Comparison of ENCODE assay signal across 8 mouse cellular contexts in the genomic region with DNA sequence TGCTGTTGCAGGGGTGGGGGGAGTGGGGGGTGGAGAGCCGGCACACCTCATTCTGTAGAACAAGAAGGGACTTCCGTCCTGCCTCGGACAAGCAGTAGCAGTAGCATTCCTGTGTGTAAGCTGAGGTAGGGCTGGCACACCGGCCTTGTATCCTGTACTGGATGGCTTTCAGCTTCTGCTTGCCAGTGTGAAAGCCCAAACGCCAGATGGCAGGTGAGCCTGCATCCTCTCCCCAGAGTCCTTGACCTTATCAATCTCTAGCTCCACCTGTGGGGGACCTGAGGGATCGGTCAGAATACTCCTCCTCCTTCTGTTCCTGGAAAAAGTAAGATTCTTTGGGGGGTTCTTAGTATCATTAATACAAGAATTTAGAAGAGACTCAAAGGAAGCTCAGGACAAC. TPM values are rescaled to one million over a fixed set of nuclear protein-coding genes. Genes with fewer than 3 reads are reported as not detected.
DNase-seq lines count a peak whose midpoint lies in the region; ATAC-seq and TF ChIP-seq lines count a peak whose summit lies in the region.

No protein-coding gene starts in this region.

- no peak for ATAC-seq in intestine, embryonic 15.5 days
- no peak for ATAC-seq in erythroid progenitor cell, adult 5-6 weeks (replicated peaks; ENCODE audit: low FRiP score, poor library complexity, severe bottlenecking)

- H3K4me2 ChIP-seq in intestine, embryonic 15.5 days (replicated peaks), result peak overlapping the region; percentile 74

- no peak for DNase-seq in testis, postnatal 14 days (ENCODE audit: low spot score)
- peak; percentile 38 for DNase-seq in lung, postnatal 10 days
- no peak for DNase-seq in adipocyte (ENCODE audit: low spot score)
- no peak for DNase-seq in embryo, embryonic 9.5 days (ENCODE audit: extremely low spot score)

- no peaks in the 10 kb centered on the region for H3K9me3 ChIP-seq in intestine, embryonic 15.5 days

- WGBS in intestine, embryonic 15.5 days, result 57% methylated on average over 6 of the region's 6 CpGs

- H3K4me1 ChIP-seq in testis, adult 2 months (ENCODE audit: control insufficient read depth, insufficient read depth, low read length), result peaks cover 10% of the 10 kb centered on the region
- peaks cover 5% of the 10 kb centered on the region for H3K4me1 ChIP-seq in cortical plate, adult 2 months (ENCODE audit: control insufficient read depth, insufficient read depth, low read length)
- peaks cover 10% of the 10 kb centered on the region for H3K4me1 ChIP-seq in intestine, embryonic 15.5 days (replicated peaks)

- TF ChIP-seq POLR2A in testis, adult 2 months (IDR thresholded peaks at IDR 0.05; ENCODE audit: control insufficient read depth, low read depth, low read length), result no peak
- no peak for TF ChIP-seq POLR2A in cortical plate, adult 2 months (IDR thresholded peaks at IDR 0.05; ENCODE audit: extremely low read depth, insufficient read depth, low read length)

- TF ChIP-seq CTCF in testis, adult 2 months (IDR thresholded peaks at IDR 0.05; ENCODE audit: control insufficient read depth, insufficient read depth, insufficient replicate concordance, low read depth, low read length), result no peak
- TF ChIP-seq CTCF in cortical plate, adult 2 months (IDR thresholded peaks at IDR 0.05; ENCODE audit: extremely low read depth, insufficient read depth, low read length), result no peak

- no peaks in the 10 kb centered on the region for H3K27me3 ChIP-seq in testis, adult 2 months (ENCODE audit: control insufficient read depth, insufficient read depth, low read length)
- no peaks in the 10 kb centered on the region for H3K27me3 ChIP-seq in intestine, embryonic 15.5 days (replicated peaks)

- peak overlapping the region; percentile 23 for H3K4me3 ChIP-seq in testis, adult 2 months (ENCODE audit: control insufficient read depth, low read depth, low read length)
- H3K4me3 ChIP-seq in cortical plate, adult 2 months (ENCODE audit: insufficient read depth, low read length), result peak overlapping the region; percentile 97
- no peak overlapping the region; the same call in 1 of the 2 replicates for H3K4me3 ChIP-seq in intestine, embryonic 15.5 days (replicated peaks)

- no peak overlapping the region for H3K27ac ChIP-seq in testis, adult 2 months (ENCODE audit: control insufficient read depth, insufficient read depth, low read depth, low read length)
- H3K27ac ChIP-seq in cortical plate, adult 2 months (ENCODE audit: insufficient read depth, low read length), result no peak overlapping the region
- H3K27ac ChIP-seq in intestine, embryonic 15.5 days, result no peak overlapping the region

- no peaks in the 10 kb centered on the region for H3K36me3 ChIP-seq in testis, adult 2 months (ENCODE audit: control insufficient read depth, insufficient read depth, low read length)
- no peaks in the 10 kb centered on the region for H3K36me3 ChIP-seq in intestine, embryonic 15.5 days

- H3K9ac ChIP-seq in intestine, embryonic 15.5 days, result no peak overlapping the region

RNA-seq across cellular contexts. Expression of a gene that starts 1.3 kb away (rescaled TPM):
- 40.7 and 46.2 TPM in 2 replicates for polyA plus RNA-seq in testis, adult 2 months (2012; rRNA removed)
- polyA plus RNA-seq in cortical plate, adult 2 months (2012; rRNA removed), result 28.7 and 29.3 TPM in 2 replicates
- 31.1 and 31.2 TPM in 2 replicates for polyA plus RNA-seq in intestine, embryonic 15.5 days (2015; fragmentation: Nextera tagmentation; extraction: Ambion mirVana)
- total RNA-seq in erythroid progenitor cell, adult 5-6 weeks (2015; ENCODE audit: low replicate concordance), result 0.72 and 3.4 TPM in 2 replicates
- total RNA-seq in erythroid progenitor cell, adult 5-6 weeks (2017; ENCODE audit: low replicate concordance), result 0.23 and 0.77 TPM in 2 replicates

RNA-seq across cellular contexts. Expression of a gene that starts 34.6 kb away (rescaled TPM):
- 2.6 and 2.8 TPM in 2 replicates for polyA plus RNA-seq in testis, adult 2 months (2012; rRNA removed)
- polyA plus RNA-seq in cortical plate, adult 2 months (2012; rRNA removed), result 2.6 and 2.9 TPM in 2 replicates
- polyA plus RNA-seq in intestine, embryonic 15.5 days (2015; fragmentation: Nextera tagmentation; extraction: Ambion mirVana), result 0.38 and 0.45 TPM in 2 replicates
- not detected in 2 replicates for total RNA-seq in erythroid progenitor cell, adult 5-6 weeks (2015; ENCODE audit: low replicate concordance)
- total RNA-seq in erythroid progenitor cell, adult 5-6 weeks (2017; ENCODE audit: low replicate concordance), result not detected in 2 replicates

RNA-seq across cellular contexts. Expression of a gene that starts 44.5 kb away (rescaled TPM):
- polyA plus RNA-seq in testis, adult 2 months (2012; rRNA removed), result 48.6 and 53.3 TPM in 2 replicates
- polyA plus RNA-seq in cortical plate, adult 2 months (2012; rRNA removed), result 140 and 153 TPM in 2 replicates
- polyA plus RNA-seq in intestine, embryonic 15.5 days (2015; fragmentation: Nextera tagmentation; extraction: Ambion mirVana), result 60.1 and 64.0 TPM in 2 replicates
- 5.0 and 12.6 TPM in 2 replicates for total RNA-seq in erythroid progenitor cell, adult 5-6 weeks (2015; ENCODE audit: low replicate concordance)
- total RNA-seq in erythroid progenitor cell, adult 5-6 weeks (2017; ENCODE audit: low replicate concordance), result 9.1 and 16.8 TPM in 2 replicates

RNA-seq across cellular contexts. Expression of a gene that starts 51.2 kb away (rescaled TPM):
- 3.8 and 4.7 TPM in 2 replicates for polyA plus RNA-seq in testis, adult 2 months (2012; rRNA removed)
- polyA plus RNA-seq in cortical plate, adult 2 months (2012; rRNA removed), result 38.4 and 39.0 TPM in 2 replicates
- 4.2 and 4.6 TPM in 2 replicates for polyA plus RNA-seq in intestine, embryonic 15.5 days (2015; fragmentation: Nextera tagmentation; extraction: Ambion mirVana)
- 1.3 TPM in 1 of 2 replicates, not detected in the other for total RNA-seq in erythroid progenitor cell, adult 5-6 weeks (2015; ENCODE audit: low replicate concordance)
- total RNA-seq in erythroid progenitor cell, adult 5-6 weeks (2017; ENCODE audit: low replicate concordance), result not detected in 2 replicates
